Mouse (Mus musculus) adrenal gland, postnatal 36 days (tissue): ENCODE data around the gene Hs1bp3. TPM values are rescaled to one million over a fixed set of nuclear protein-coding genes. Genes with fewer than 3 reads are reported as not detected.

ENCODE experiments used
- DNase-seq, 2 experiments: peaks; one replicate each; pipeline ENCODE4 v3.0.0; 2021; ENCODE audit warnings: mixed read lengths in 1 of 2
- total RNA-seq, 2 experiments: library from RNA; stranded (reverse); gene quantifications; 2 replicates each; pipeline ENCODE4 v1.2.3; 2021

Gene Hs1bp3
- total RNA-seq, 2 experiments from 2014 or later, result 12.2 to 18.8 TPM

DNA sequence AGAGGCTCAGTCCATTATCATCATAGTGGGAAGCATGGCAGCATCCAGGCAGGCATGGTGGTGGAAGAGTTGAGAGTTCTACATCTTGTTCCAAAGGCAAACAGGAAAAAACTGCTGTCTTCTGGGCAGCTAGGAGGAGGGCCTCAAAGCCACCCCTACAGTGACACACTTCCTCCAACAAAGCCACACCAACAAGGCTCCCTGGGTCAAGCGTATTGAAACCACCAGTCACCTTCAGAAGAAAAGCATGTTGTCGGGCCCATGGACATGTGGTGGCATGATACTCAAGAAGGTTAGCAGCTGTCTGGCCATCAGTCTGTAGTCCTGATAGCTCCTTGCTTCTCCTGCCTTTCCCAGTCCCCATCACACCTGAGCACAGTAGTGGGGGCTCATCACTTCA is 22.3 kb downstream of the Hs1bp3 start:
- no peak for DNase-seq

DNA sequence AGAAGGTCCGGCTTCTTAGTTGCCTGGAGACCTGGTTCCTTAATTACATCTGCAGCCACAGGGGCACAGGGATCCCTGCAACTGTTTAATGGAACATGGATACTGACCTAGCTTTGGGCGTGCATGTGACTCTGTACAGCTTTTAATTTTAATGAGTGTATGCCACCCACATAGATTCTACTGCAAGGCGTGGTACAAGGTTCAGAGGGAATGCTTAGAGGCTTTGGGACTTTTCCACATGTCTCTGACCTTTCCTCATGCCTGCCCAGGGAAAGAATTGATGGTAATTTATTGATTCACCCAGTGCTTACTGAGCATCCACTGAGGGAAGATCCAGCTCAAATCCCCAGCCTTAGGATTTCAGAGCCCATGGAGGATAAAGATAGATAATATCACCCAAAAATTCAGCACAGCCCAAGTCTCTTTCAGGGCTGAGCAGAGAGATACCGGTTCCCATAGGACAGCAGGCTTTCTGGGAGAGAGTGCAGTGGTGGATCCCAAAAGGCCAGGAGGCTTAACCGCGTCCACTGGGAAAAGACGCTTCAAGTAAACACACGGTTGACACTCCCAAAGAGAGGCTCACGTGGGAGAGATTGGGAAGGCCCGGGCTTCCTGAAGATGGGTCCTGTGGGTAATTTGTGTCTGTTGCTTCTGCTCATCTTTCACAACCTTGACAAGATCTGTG is 23.5 kb downstream of the Hs1bp3 start:
- no peak for DNase-seq

DNA sequence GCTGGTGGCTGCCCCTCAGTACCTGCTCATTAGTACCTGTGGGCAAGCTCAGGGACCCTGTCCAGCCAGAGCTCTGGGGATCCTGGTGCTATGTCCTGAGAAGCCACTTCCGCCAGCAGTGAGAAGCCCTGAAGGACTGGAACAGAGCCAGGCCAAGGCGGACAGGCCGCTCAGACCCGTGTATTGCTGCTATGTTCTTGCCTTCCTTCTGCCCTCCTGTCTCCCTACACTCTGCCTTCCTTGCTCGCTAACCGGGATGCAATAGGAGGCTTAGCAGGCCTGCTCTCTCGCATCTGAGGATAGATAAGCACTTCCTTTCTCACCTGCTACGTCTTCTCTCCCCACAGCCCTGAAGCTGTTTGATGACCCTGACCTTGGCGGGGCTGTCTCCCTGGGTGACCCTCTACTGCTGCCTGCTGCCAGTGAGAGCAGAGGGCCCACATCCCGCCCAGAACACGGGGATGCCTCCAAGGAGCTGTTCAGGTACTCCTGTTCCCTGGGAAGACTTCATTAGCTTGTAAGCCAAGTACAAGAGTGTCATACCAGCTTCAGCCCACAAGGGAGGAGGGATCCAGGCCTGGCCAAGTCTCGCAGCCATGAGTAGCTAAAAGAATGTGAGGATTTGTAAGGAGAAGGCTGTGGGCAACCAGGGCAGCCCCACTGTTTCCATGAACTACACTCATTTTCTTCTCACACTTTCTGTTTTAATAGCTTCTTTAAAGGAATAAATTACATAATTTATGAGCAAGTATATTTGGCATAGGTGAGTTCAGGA is 24.2 kb downstream of the Hs1bp3 start:
- peak; percentile 53 to 66 for DNase-seq

DNA sequence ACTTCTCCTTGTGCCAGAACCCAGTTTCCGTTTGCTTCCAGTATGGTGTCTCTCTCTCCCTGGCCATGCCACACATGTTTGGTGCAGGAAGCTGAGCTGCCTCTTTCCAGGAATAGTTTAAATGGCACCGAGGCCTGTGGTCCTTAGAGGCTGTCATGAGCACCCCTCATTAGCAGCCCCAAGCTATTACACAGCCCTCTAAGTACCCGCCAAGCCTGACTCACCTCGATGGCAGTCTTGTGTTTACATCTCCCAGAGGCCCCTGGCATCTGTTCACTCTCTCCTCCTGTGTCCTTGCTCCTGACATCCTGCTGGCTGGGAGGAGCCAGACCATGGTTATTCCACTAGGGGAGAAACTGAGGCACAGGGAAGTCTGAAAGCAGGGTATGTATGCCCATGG is 25.3 kb downstream of the Hs1bp3 start:
- no peak for DNase-seq

DNA sequence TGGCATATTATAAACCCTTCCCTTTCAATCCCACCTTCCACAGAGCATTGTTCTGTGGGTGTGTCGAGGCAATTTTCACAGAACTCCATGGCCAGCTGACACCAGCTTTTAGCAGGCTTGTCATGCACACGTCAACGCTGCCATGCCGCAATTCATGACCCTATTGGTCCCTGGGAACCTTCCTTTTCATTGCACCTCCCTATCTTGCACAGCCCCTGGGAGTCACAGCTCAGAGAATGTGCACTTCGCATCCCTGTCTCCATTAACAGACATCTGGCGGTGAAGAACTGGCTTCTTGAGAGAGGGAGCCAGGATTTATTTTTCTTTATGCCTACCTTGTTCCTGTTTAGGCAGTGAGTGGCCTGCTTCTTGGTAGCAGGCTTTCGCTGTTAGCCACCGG is 25.7 kb downstream of the Hs1bp3 start:
- DNase-seq, result no peak

DNA sequence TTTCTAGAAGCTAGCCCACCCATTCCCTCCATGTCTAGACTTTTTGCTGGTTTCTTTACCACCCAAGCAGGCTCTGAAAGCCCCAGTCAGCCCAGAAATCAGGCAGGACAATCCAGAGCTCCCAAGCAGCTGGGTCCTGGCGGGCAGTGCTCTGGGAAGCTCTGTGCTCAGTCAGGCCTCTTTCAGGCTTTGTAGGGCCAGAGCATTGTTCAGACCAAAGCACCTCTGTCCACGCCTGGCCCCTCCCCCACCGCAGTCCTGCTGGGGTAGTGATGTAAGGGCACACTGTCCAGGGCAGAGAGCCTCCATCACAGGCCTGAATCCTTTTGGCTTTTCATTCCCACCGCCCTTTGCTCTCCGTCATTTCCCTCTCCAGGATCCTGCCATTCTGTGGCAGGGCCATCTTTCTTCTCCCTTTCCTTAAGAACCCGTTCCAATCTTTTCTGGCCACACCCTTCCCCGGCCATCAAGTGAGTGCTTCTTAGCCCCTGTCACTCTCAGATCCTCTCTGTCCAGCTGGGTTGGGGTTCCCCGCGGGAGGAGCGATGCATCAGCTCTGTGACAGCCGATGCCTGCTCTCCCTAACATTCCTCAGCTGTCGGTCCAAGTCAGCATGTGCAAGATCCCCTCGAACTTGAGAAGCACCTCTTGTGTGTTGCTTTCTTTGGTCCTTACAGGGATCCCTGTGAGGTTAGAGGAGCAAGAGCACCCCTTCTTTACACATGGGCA is 26.5 kb downstream of the Hs1bp3 start:
- no peak for DNase-seq

DNA sequence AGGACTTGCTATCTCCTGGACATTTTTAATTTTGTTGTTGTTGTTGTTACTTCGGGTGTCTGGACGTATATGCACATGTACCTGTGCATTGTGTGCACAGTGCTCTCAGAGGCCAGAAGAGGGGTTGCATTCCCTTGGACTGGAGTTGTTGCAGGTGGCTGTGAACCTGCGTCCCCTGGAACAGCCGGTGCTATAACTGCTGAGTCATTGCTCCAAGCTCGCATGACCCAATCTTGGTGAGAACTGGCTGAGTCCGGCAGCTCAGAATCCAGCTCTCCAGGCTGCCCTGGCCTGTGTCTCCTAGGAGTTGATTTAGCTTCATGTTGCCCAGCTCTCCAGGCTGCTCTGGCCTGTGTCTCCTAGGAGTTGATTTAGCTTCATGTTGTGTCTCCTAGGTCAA is 27.8 kb downstream of the Hs1bp3 start:
- peak in 1 of 2 experiments; percentile 35 for DNase-seq

DNA sequence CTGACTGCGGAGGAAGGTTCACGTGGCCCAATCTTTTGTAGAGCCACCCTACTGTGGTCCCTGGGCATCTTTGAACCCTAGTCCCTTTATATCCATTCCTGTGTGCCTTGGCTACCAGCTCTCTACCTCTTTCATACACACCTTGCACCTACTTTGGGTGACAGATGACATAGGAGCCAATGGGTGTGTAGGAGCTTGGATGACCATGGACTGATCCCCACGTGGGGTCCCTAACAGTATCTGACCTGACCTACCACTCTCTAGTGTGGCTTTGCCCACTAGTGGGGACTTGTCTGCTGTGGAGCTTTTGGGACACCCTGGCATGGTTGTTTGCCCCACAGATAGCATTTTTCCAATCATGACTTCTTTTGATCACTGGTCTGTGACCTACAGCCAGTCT is 30.1 kb downstream of the Hs1bp3 start:
- no peak for DNase-seq

DNA sequence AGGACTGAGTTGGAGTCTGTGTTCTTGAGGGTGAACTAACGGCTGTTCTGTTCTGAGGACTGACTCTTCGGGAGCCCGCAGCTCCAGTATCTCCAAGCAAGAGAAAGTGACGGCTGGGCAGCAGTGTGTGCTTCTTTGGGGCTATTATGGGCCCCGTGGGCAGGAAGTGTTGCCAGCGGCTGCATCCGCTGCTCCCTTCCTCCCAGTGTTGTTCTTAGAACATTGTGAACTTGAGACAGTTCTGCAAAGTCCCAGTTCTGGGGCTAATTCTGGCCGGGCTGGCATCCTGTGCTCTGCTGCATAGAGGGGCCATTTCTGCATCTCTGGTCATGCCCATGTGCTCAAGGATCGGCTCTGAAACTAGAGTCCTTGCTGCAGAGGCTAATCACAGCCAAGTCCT is 31.7 kb downstream of the Hs1bp3 start:
- peak; percentile 49 to 55 for DNase-seq

DNA sequence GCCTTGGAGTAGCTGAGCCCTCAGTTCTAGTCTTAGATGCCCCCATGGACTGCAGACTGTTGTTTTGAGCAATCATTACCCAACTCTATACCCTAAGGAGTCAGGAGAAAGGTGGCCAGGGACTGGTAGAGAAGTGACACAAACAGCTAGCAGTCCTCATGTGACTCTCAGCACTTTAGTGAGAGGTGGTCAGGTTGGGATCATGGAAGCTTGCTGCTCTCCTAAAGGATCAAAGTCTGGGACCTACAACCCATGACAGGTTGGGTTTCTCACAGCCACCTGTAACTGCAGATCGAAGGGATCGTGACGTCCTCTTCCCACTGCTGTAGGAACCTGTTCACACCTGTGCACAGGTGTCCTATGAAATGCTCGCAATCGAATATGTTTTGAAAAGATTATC is 32.3 kb downstream of the Hs1bp3 start:
- no peak for DNase-seq

DNA sequence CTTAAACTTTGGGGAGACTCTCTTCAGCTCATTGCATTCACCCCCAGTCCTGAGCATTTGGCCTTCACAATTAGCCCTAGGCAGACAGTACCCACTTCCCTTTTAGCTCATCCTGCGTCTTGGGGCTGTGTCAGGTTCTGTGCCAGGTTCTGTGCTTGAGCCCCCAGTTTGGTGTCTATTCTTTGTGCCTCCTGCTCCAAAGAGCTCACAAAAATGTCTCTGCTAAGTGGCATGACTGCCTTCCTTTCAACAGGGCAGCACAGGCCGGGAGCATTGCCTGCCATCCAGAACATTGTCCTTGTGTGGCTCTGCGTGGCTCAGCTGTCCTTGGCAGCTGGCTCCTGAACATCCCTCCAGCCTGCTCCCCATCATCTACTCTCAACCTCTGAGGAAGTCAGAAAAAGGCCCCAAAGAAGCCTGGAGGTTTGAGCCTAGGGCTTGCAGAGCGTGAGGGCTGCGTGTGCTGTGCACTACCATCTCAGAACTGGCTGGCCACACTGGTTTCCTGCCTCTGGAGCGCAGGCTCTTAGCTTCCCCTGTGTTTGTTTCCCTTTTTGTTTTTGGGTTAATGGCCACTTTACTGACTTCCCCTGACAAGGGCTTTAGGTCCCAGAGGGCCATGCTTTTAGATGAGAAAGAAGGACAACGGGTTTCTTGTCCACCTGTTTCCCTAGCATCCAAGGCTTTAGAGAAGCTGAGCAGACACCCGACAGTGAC is 34.7 kb downstream of the Hs1bp3 start:
- peak; percentile 54 to 64 for DNase-seq

DNA sequence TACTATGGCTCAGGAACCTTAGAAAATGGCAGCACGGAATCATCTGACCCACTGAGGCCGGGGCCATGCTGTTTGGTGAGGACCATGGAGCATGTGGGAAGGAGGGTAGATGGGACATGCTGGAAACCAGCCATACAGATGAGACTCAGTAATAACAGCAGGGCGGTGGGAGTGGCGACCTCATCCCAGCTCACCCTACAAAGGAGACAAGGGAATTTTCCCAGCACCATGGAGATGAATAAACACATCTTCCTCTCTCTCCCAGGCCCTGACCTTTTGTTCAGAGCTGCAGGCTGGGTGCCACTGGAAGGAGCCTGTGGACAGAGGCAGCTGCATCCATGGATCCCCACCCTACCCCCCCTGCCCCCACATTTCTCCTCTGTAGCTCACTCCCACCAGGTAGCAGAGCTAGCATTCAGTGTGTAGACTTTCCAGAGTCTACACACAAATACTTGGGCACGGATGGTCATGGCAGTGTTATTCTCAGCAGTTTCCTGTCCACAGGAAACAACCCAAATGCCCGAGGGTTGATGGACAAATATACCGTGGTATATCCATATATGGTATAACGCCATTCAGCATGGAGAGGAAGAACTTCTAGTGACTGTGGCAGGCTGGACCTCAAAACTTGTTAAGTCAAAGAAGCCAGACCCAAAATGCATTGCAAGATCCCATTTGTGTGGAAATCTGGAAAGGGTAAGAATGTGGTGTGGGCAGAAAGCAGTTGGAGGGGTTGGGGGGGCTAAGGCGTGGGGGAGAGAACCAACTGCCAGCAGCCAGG is 35.7 kb downstream of the Hs1bp3 start:
- peak in 1 of 2 experiments; percentile 57 for DNase-seq

DNA sequence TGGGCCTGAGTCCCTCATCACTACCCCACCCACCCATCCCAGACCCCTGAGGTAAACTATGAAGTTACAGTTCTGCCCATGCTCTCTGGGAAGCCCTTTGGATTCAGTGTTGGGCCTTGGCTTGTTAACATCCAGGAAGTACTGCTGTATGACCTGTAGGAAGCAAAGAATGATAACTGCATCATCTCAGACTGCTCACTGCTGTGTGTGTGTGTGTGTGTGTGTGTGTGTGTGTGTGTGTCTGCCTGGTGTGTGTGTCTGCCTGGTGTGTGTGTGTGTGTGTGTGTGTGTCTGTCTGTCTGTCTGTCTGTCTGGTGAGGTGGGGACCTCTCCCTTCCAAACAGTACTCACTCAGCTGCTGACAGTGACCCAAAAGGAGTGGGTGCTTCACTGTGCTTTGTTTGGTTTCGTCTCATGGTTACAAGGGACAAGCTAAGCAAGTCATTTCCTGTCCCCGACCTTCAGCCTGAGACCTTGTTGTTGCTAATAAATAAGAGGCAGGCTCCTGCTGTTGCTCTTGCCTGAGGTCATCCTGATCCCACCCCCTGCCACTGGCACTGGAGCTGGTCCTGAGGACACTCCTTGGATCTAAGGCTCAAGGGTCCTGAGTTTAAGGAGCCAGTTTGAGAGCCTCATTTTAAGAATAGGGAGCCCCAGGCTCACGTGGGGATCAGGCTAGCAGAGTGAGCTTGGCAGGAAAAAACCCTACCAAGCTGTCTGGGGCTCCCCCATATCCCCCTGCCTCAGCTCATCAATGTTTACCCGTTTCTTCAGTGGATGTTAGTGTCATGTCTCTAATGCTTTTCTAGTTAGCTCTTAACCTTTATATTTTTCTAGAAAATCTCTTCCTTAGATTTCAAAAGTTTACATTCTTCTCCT is 38.0 kb downstream of the Hs1bp3 start:
- DNase-seq, result peak; percentile 86

DNA sequence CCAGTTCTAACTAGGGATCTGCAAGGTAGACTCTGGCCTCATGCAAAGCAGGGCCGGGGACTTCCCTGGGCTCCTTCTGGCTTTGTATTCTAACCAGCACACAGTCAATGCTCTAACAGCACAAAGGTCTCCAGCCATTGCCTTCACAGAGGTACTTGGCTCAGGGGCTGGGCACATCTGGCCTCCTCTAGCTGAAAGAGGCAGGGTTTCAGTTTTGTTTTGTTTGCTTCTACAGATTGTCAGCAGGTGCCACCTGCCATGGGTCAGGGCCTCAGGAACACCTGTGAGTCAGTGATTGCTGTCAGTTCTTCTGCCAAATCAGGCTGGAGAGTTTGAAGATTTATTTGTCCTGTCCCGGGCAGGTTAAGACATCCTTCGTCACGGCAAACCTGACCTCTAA is 39.8 kb downstream of the Hs1bp3 start:
- no peak for DNase-seq

DNA sequence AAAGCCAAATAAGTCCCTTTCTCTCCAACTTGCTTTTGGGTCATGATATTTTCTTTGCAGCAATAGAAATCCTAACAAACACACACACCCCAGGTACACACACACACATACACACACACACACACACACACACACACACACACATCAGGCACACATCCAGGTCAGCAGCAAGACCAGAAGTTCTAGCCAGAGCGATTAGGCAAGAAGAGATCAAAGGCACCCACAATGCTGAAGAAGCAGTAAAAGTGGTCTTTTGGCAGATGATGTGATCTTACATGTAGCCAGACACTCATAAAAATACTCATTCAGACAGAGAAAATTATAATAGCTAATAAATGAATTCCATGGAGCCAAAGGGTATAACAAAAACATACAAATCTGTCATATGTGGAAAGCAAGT is 41.0 kb downstream of the Hs1bp3 start:
- DNase-seq, result peak in 1 of 2 experiments; percentile 37

DNA sequence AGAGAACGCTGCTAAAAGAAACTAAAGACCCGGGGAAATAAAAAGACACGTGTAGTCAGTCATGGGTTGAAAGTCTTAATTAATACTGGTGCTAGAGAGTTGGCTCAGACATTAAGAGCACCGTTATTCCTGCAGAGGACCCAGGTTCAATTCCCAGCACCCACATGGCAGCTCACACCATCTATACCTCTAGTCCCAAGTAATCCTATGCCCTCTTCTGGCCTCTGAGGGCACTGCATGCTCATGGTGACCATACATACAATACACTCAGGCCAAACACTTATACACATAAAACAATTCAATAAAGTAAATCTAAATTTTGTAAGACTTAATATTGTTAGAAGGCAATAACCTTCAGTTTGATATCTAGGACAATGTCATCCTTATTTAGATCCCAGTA is 41.8 kb downstream of the Hs1bp3 start:
- no peak for DNase-seq

DNA sequence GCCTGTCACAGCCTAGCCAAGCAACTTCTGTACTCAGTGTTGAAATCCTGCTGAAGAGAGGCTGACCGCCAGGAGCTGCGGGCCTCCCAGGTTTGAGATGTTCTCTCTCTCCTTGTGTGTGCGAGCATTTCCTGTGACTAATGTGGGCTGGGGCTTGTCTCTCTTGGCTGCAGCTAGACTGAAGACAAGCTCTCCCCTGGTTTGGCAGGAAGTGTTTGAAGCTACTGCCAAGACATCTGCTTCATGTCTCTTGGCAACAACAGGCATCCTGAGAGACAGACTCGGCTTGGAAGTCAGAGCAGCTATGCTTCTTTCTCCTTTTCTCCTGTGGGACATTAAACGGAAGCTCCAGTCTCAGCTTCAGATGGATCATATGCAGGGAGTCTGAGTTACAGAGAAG is 44.2 kb downstream of the Hs1bp3 start:
- DNase-seq, result peak; percentile 75 to 78

DNA sequence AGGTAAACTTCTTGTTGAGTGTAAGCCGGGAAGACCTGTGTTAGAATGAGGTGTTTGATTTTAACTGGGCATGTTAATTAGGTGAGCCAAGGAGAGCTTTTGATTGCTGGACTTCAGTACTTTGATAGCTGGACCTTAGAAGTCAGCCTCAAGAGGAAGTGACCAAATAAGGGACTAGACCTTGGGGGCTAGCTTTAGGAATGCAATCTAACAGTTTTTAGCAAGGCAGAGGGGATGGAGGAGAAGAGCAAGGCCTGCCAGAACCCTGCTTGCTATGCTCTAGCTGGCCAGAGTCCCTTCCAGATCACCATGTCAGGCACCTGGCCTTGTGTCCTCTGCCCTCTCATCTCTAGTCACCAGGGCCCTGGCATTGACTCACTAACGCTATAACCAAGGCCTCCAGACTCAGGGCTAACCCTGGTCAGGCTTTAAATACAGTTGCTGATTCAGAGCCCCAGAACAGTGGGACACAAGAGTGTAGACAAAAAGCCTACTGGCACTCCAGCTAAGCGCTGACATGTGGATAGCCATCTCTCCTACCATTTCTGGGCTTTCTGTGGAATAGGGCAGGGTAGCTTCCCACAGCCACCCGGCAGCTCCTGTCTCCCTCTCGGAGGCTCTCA is 45.2 kb downstream of the Hs1bp3 start:
- peak; percentile 69 to 77 for DNase-seq

DNA sequence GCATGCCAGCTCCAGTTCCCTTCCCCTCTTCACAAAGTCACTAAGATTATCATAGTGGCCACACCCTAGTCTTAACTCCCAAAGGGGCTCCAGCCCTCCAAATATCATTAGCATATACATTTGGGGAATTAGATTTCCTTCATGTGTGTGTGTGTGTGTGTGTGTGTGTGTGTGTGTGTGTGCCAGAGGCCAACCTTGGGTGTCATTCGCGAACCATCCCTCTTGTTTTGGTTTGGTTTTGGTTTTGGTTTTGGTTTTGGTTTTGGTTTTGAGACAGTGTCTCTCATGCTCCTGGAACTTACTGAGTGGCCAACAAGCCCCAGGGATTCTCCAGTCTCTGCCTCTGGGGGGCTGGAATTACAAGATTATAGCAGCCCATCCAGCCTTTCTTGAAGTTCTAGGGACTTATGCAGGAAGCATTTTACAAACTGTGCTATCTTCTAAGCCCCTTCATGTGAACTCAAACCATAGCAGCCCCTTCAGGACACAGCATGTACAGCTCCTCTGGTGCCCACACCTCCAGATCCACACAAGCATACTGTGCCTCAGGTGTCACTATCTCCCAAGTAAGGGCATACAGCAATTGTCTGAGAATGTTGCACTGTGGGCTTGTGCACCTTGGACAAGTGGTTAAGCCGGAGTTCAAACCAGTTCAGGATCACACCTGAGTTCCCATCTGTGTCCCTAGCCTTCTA is 46.3 kb downstream of the Hs1bp3 start:
- DNase-seq, result no peak
